Mouse (Mus musculus): ENCODE measurements around the gene Lmtk2. TPM values are rescaled to one million over a fixed set of nuclear protein-coding genes. Genes with fewer than 3 reads are reported as not detected.

Gene Lmtk2
- polyA plus RNA-seq, 1 experiment from 2014 or later: 5.0 TPM

- Histone ChIP-seq H3K4me1 (peaks cover 6% of the 10 kb centered on the region; the same call in 1 of the 2 replicates), H3K4me3 (no peak overlapping the region), H3K27ac (replicated peaks) (no peak overlapping the region), H3K36me3 (replicated peaks) (peaks cover 69% of the 10 kb centered on the region), H3K27me3 (replicated peaks; ENCODE audit: low read depth, poor library complexity, severe bottlenecking) (no peaks in the 10 kb centered on the region), H3K9me3 (no peaks in the 10 kb centered on the region)
- DNase-seq (ENCODE audit: low spot score): no peak
- WGBS: 93% methylated on average over 8 of the region's 8 CpGs
Observed at GRCm38 (mm10) chr5:144159137-144159536, 58.9 kb downstream of the Lmtk2 start.

DNA sequence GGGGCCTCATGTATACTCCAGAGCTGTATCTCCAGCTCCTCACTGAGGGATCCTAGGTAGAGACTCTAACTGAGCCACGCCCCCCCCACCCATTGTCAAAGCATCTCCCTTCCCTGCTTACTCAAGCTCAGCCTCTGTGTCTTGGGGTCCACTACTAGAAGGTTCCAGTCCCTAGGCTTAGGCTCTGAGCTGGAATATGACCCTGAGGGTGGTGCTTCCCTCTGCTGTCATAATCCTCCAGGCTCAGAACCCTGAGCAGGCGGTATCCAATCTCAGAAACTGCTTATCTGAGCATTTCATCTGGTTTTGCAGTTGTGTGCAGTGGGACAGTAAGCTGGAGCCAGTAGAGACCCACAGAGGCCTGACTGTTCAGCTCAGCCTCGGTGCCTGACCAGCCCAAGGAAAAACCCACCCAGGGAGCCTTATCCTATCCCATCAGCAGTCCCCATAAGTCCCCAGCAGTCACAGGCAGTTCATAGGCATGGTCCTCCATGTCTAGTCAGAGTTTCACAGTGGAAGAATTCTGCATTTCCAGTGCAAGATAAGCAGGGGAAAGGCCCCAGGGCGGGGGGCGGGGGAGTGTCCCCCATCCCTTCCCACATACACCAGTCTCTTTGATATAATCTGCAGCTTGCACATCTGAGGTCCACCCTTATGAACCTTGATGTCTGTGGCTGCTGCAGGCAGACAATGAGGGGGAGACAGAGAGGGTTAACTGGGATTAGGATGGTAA lies 62.0 kb downstream of the Lmtk2 start:
- H3K27ac ChIP-seq (replicated peaks): no peak overlapping the region
- 86% methylated on average over 5 of the region's 5 CpGs for WGBS
- no peak overlapping the region for H3K4me3 ChIP-seq
- no peaks in the 10 kb centered on the region for H3K9me3 ChIP-seq
- H3K4me1 ChIP-seq: peaks cover 6% of the 10 kb centered on the region; the same call in 1 of the 2 replicates
- DNase-seq (ENCODE audit: low spot score): no peak
- H3K27me3 ChIP-seq (replicated peaks; ENCODE audit: low read depth, poor library complexity, severe bottlenecking): no peaks in the 10 kb centered on the region
- H3K36me3 ChIP-seq (replicated peaks): peaks cover 93% of the 10 kb centered on the region

DNA sequence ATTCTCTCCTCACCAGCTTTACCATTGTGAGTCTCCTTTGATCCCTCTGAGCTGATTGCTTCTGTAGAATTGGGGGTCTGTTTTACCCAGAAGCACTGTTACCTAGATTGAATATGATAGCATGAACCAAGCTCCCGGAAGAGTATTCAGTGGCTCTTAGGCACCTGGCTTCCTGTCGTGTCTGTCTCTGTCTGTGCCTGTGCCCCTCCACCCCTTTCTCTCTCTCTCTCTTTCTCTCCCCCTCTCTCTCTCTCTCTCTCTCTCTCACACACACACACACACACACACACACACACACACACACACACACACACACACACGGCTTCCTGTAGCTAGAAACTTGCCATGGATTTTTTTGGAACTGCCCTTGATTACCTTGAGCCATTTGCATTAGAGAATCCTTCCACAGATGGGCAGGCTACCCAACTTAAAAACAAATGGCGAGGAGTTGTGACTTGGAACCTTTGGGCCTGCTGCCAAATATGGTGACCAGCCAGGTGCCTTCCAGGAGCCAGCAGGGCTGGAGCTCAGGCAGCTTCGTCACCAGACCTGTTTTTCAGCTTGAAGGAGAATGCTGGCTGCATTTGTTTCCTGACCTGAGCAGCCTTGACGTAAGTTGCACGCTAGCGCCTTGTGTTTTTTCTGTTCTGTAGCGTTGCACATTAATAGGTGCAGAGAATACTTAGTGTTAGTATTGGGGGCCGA lies 62.7 kb downstream of the Lmtk2 start:
- WGBS: 84% methylated on average over 10 of the region's 10 CpGs
- Histone ChIP-seq H3K27ac (replicated peaks) (no peak overlapping the region), H3K4me1 (peaks cover 6% of the 10 kb centered on the region; the same call in 1 of the 2 replicates), H3K9me3 (no peaks in the 10 kb centered on the region), H3K27me3 (replicated peaks; ENCODE audit: low read depth, poor library complexity, severe bottlenecking) (no peaks in the 10 kb centered on the region), H3K36me3 (replicated peaks) (peaks cover 90% of the 10 kb centered on the region), H3K4me3 (no peak overlapping the region)
- DNase-seq (ENCODE audit: low spot score): no peak

- WGBS: 86% methylated on average over 3 of the region's 3 CpGs
- H3K9me3 ChIP-seq: no peaks in the 10 kb centered on the region
- no peak overlapping the region for H3K4me3 ChIP-seq
- no peak overlapping the region for H3K27ac ChIP-seq (replicated peaks)
- peaks cover 6% of the 10 kb centered on the region; the same call in 1 of the 2 replicates for H3K4me1 ChIP-seq
- peaks cover 84% of the 10 kb centered on the region for H3K36me3 ChIP-seq (replicated peaks)
- H3K27me3 ChIP-seq (replicated peaks; ENCODE audit: low read depth, poor library complexity, severe bottlenecking): no peaks in the 10 kb centered on the region
- DNase-seq (ENCODE audit: low spot score): no peak
Observed at GRCm38 (mm10) chr5:144165756-144166155, 65.5 kb downstream of the Lmtk2 start.

DNA sequence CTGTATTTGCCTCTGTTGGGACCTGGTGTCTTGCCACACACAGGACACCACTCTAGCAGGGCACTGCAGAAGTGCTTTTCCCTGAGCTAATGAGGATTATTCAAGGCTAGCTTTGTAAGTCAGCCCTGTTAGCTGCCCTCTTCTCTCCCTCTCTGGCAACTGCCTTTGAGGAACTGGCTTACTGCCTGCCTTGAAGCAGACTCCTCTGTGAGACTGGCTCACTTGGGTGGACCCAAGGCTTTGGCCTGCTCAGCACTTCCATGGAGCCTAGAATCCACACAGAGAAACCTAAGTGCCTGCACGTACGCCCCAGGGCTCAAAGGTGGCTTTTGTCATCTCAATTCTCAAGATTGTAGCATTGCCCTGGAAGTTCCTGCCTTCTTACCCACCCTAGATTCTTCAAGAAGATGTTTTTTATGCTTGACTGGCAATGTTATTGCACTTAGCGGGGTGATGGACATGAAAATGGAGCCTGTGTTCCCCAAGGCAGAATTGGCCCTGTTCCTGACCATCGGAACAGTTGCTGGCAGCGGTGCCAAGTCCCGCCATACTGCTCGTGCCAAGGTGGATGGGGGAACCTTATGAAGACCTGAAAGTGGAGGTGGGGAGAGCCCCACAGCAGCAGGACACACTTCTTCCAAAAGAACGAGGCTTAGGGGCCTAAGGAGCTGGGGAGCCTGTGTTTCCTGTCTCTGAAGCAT lies 69.2 kb downstream of the Lmtk2 start:
- no peak for DNase-seq (ENCODE audit: low spot score)
- H3K27ac ChIP-seq (replicated peaks): no peak overlapping the region
- peaks cover 86% of the 10 kb centered on the region for H3K36me3 ChIP-seq (replicated peaks)
- no peaks in the 10 kb centered on the region for H3K4me1 ChIP-seq
- no peaks in the 10 kb centered on the region for H3K9me3 ChIP-seq
- no peak overlapping the region for H3K4me3 ChIP-seq
- 91% methylated on average over 8 of the region's 8 CpGs for WGBS
- H3K27me3 ChIP-seq (replicated peaks; ENCODE audit: low read depth, poor library complexity, severe bottlenecking): no peaks in the 10 kb centered on the region

DNA sequence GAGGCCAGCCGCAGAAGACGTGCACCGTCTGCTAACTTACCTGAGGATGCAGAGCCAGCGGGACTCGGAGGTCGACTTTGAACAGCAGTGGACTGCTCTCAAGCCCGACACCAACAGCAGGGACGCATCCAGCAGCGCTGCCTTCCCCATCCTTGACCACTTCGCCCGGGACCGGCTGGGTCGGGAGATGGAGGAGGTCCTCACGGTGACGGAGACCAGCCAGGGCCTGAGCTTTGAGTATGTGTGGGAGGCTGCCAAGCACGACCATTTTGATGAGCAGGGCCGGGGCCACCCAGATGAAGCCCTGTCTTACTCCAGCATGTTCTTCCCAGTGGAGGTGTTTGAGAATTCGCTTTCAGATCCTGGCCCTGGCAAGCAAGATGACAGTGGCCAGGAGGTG lies 73.4 kb downstream of the Lmtk2 start:
- H3K4me1 ChIP-seq: no peaks in the 10 kb centered on the region
- H3K4me3 ChIP-seq: no peak overlapping the region
- H3K36me3 ChIP-seq (replicated peaks): peaks cover 96% of the 10 kb centered on the region
- no peaks in the 10 kb centered on the region for H3K27me3 ChIP-seq (replicated peaks; ENCODE audit: low read depth, poor library complexity, severe bottlenecking)
- no peak for DNase-seq (ENCODE audit: low spot score)
- 93% methylated on average over 18 of the region's 18 CpGs for WGBS
- no peak overlapping the region for H3K27ac ChIP-seq (replicated peaks)
- no peaks in the 10 kb centered on the region for H3K9me3 ChIP-seq

DNA sequence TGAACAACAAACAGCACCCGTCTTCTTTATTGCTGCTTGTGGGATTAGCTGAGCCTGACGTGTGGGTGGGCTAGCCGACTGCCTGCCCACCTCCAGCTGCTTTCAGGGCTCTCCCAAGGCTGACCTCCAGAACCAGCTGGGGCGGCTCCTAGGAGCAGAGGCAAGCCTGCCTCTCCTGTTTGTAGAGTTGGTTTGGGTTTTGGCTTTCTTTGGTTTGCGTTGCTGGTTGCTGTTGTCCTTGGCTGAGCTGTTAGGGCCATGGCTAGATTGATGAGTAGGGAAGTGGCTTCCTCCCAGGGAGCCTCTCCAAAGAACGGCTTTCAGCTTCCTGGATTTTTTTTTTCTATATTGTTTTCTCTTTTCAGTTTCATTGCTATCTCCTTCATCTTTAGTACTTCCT lies 78.0 kb downstream of the Lmtk2 start:
- H3K9me3 ChIP-seq: no peaks in the 10 kb centered on the region
- DNase-seq (ENCODE audit: low spot score): no peak
- 80% methylated on average over 6 of the region's 6 CpGs for WGBS
- H3K36me3 ChIP-seq (replicated peaks): peaks cover 91% of the 10 kb centered on the region
- no peaks in the 10 kb centered on the region for H3K4me1 ChIP-seq
- H3K4me3 ChIP-seq: no peak overlapping the region
- H3K27ac ChIP-seq (replicated peaks): no peak overlapping the region
- no peaks in the 10 kb centered on the region for H3K27me3 ChIP-seq (replicated peaks; ENCODE audit: low read depth, poor library complexity, severe bottlenecking)

GRCm38 (mm10) chr5:144181249-144181648 lies 81.0 kb downstream of the Lmtk2 start:
- H3K4me3 ChIP-seq: no peak overlapping the region
- no peak overlapping the region for H3K27ac ChIP-seq (replicated peaks)
- H3K36me3 ChIP-seq (replicated peaks): peaks cover 88% of the 10 kb centered on the region
- no peaks in the 10 kb centered on the region for H3K27me3 ChIP-seq (replicated peaks; ENCODE audit: low read depth, poor library complexity, severe bottlenecking)
- H3K4me1 ChIP-seq: no peaks in the 10 kb centered on the region
- 96% methylated on average over 7 of the region's 7 CpGs for WGBS
- DNase-seq (ENCODE audit: low spot score): no peak
- no peaks in the 10 kb centered on the region for H3K9me3 ChIP-seq

- WGBS: 80% methylated on average over 20 of the region's 20 CpGs
- no peak for DNase-seq (ENCODE audit: low spot score)
Observed at GRCm38 (mm10) chr5:144182542-144183247, 82.5 kb downstream of the Lmtk2 start.

DNA sequence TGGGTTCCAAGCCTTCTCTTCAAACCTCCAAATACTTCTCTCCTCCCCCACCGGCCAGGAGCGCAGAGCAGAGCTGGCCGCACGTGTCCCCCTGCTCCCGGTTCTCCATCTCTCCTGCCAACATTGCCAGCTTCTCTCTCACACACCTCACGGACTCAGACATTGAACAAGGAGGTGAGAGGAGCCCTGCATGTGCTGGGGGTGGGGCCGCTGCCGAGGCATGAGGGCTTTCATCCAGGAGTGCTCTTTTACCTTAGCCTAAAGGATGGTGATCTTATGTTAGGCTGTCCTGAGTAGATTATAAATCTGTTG lies 83.0 kb downstream of the Lmtk2 start:
- Histone ChIP-seq H3K36me3 (replicated peaks) (peaks cover 80% of the 10 kb centered on the region), H3K27me3 (replicated peaks; ENCODE audit: low read depth, poor library complexity, severe bottlenecking) (no peaks in the 10 kb centered on the region), H3K9me3 (no peaks in the 10 kb centered on the region)

More at GRCm38 (mm10) chr5:144182542-144183247, 82.5 kb downstream of the Lmtk2 start:
- peaks cover 82% of the 10 kb centered on the region for H3K36me3 ChIP-seq (replicated peaks)
- no peaks in the 10 kb centered on the region for H3K27me3 ChIP-seq (replicated peaks; ENCODE audit: low read depth, poor library complexity, severe bottlenecking)
- H3K4me3 ChIP-seq: no peak overlapping the region
- no peaks in the 10 kb centered on the region for H3K4me1 ChIP-seq
- no peaks in the 10 kb centered on the region for H3K9me3 ChIP-seq
- H3K27ac ChIP-seq (replicated peaks): no peak overlapping the region

GRCm38 (mm10) chr5:144183647-144184335 lies 83.6 kb downstream of the Lmtk2 start:
- Histone ChIP-seq H3K27me3 (replicated peaks; ENCODE audit: low read depth, poor library complexity, severe bottlenecking) (no peaks in the 10 kb centered on the region), H3K4me1 (no peaks in the 10 kb centered on the region), H3K4me3 (no peak overlapping the region), H3K9me3 (no peaks in the 10 kb centered on the region), H3K27ac (replicated peaks) (no peak overlapping the region), H3K36me3 (replicated peaks) (peaks cover 80% of the 10 kb centered on the region)
- no peak for DNase-seq (ENCODE audit: low spot score)
- WGBS: 80% methylated on average over 7 of the region's 7 CpGs

More for the DNA sequence above, 83.0 kb downstream of the Lmtk2 start:
- WGBS: 81% methylated on average over 8 of the region's 8 CpGs
- no peak overlapping the region for H3K27ac ChIP-seq (replicated peaks)
- DNase-seq (ENCODE audit: low spot score): no peak
- no peaks in the 10 kb centered on the region for H3K4me1 ChIP-seq
- no peak overlapping the region for H3K4me3 ChIP-seq

All from embryonic facial prominence, embryonic 10.5 days (tissue).